Mouse (Mus musculus): ENCODE results near the gene Tmem214.
"Not testable (repeated sequence)": the region's sequence is repeated elsewhere in the genome, so short reads cannot be mapped to it uniquely, and the experiment has no call there.

Tmem214 gene

GRCm38 (mm10) chr5:30878616-30879015 is 10.8 kb downstream of the Tmem214 start:
- no peak for DNase-seq (ENCODE audit: low spot score)

GRCm38 (mm10) chr5:30879347-30879943 is 11.6 kb downstream of the Tmem214 start:
- DNase-seq (ENCODE audit: low spot score): no peak

GRCm38 (mm10) chr5:30881839-30882238 is 14.0 kb downstream of the Tmem214 start:
- not testable (repeated sequence) for DNase-seq (ENCODE audit: low spot score)

GRCm38 (mm10) chr5:30886209-30886608 is 18.4 kb downstream of the Tmem214 start:
- no peak for DNase-seq (ENCODE audit: low spot score)

- peak; percentile 43 for DNase-seq (ENCODE audit: low spot score)
Observed at GRCm38 (mm10) chr5:30886731-30887130, 18.9 kb downstream of the Tmem214 start.

- peak; percentile 82 for DNase-seq (ENCODE audit: low spot score)
Observed at GRCm38 (mm10) chr5:30887331-30887761, 19.5 kb downstream of the Tmem214 start.

GRCm38 (mm10) chr5:30887858-30888336 is 20.1 kb downstream of the Tmem214 start:
- DNase-seq (ENCODE audit: low spot score): peak; percentile 100

- peak; percentile 97 for DNase-seq (ENCODE audit: low spot score)
Observed at GRCm38 (mm10) chr5:30888337-30889087, 20.7 kb downstream of the Tmem214 start, which contains the start of gene Agbl5. Gene Agbl5 (plus strand): TSS chr5:30888694.

GRCm38 (mm10) chr5:30889088-30889754 is 21.4 kb downstream of the Tmem214 start:
- no peak for DNase-seq (ENCODE audit: low spot score)

GRCm38 (mm10) chr5:30890375-30890774 is 22.6 kb downstream of the Tmem214 start:
- no peak for DNase-seq (ENCODE audit: low spot score)

GRCm38 (mm10) chr5:30901860-30902259 is 34.0 kb downstream of the Tmem214 start:
- DNase-seq (ENCODE audit: low spot score): no peak

GRCm38 (mm10) chr5:30907413-30908059 is 39.7 kb downstream of the Tmem214 start, which contains the start of gene Ost4:
Gene Ost4 (minus strand): TSS chr5:30907788.
- DNase-seq (ENCODE audit: low spot score): peak; percentile 97

- no peak for DNase-seq (ENCODE audit: low spot score)
Observed at GRCm38 (mm10) chr5:30908426-30909299, 40.9 kb downstream of the Tmem214 start.

- DNase-seq (ENCODE audit: low spot score): no peak
Observed at GRCm38 (mm10) chr5:30909300-30909659, 41.5 kb downstream of the Tmem214 start.

- no peak for DNase-seq (ENCODE audit: low spot score)
Observed at GRCm38 (mm10) chr5:30909863-30910262, 42.1 kb downstream of the Tmem214 start.

- DNase-seq (ENCODE audit: low spot score): no peak
Observed at GRCm38 (mm10) chr5:30910481-30910880, 42.7 kb downstream of the Tmem214 start.

- peak; percentile 19 for DNase-seq (ENCODE audit: low spot score)
Observed at GRCm38 (mm10) chr5:30912156-30912555, 44.3 kb downstream of the Tmem214 start.

GRCm38 (mm10) chr5:30913060-30913841 is 45.4 kb downstream of the Tmem214 start, which contains the start of gene Emilin1:
Gene Emilin1 (plus strand): TSS chr5:30913402.
- DNase-seq (ENCODE audit: low spot score): peak; percentile 69

GRCm38 (mm10) chr5:30914101-30914635 is 46.4 kb downstream of the Tmem214 start:
- no peak for DNase-seq (ENCODE audit: low spot score)

GRCm38 (mm10) chr5:30914849-30915248 is 47.0 kb downstream of the Tmem214 start:
- DNase-seq (ENCODE audit: low spot score): no peak
